Mouse (Mus musculus) heart, adult 8-10 months (tissue): ENCODE results near the gene Macf1. TPM values are rescaled to one million over a fixed set of nuclear protein-coding genes. Genes with fewer than 3 reads are reported as not detected.

ENCODE experiments used
- DNase-seq: peaks from one replicate; pipeline ENCODE4 v3.0.0; 2022; ENCODE audit warnings: low spot score
- total RNA-seq, 4 experiments: library from RNA; stranded (reverse); gene quantifications; 2 replicates each; pipeline ENCODE4 v1.2.4; 2022

Macf1 gene
- total RNA-seq, 4 experiments from 2014 or later: 223 to 243 (median 241) TPM

DNA sequence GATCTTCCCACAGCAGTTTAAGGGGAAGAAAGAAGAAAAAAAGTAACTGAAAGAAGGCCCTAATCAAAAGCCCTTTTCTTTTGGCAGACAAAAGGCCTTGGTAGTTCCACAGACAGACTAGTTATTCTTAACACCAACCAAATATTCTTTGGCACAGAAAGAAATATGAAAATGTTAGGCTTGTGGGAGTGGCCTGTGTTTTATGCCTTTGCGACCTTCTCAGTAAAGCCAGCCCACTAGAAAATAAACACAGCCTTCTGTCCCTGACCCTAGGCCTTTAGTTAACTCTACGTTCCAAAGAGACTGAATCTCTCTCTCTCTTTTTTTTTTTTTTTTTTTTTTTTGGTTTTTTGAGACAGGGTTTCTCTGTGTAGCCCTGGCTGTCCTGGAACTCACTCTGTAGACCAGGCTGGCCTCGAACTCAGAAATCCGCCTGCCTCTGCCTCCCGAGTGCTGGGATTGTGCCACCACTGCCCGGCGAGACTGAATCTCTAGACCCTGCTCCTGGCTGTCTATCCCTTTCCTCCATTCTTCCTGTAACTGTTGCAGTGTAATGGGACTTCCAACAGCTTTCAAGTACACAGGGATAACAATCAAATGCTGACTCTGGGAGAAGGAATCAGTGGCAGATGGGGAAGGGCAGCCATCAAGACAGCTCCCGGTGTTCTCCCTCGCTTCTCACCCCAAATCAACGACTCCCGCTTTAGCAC, 85.5 kb downstream of the Macf1 start:
- no peak for DNase-seq

DNA sequence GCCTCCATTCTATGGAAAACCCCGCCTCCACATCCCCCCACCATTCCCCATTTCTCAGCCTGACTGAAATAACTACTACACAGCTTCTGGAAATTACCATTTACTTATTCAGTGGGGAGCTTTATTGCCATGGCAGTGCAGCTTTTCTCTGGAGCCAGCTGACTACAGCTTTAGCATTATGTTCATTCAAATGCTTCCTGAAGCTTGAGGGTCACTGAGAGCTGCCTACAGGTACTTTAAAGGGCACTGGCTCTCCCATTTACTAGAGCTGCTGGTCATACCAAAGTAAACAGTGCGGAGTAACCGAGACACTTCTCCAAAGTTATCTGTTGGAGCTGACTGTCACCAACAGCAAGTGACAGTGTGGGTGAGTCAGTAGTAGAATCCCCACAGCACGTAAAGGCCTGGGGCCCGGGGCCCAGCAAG, 89.8 kb downstream of the Macf1 start:
- no peak for DNase-seq

DNA sequence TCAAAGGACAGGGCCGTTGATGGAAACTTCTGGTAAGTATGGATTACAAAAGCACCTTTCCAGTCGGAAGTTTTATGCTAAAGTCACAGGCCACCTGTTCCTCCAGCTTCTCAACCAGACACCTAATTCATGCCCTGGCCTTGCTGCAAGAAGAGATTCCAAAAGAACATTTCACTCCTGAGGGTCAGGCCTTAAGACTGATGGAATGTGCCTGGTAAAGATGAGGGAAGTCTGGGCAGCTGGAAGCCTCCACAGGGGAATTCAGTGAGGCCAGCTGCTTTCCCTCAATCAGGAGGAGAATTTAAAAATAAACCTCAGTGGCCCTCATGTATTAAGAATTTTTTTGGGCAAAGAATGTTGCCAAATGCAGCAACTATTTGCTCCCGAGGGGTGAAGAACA, 90.5 kb downstream of the Macf1 start:
- peak; percentile 33 for DNase-seq

DNA sequence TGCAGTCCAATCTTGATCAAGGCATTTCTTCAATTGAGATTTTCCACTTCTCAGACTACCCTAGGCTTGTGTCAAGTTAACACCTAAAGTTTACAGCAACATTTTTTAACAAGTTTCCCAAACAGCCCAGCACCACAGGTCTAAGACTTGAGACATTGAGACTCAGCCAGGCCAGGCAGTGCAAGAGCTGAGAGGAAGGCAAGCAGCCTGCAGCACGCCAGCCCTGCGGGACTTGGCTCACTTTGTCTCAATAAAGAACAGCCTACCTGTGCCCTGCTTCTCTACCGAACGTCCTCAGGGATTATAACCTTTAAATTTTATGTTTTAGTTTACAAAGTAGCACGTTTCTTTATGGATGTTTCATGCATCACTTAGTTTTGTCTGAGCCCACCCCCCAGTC, 92.1 kb downstream of the Macf1 start:
- no peak for DNase-seq

DNA sequence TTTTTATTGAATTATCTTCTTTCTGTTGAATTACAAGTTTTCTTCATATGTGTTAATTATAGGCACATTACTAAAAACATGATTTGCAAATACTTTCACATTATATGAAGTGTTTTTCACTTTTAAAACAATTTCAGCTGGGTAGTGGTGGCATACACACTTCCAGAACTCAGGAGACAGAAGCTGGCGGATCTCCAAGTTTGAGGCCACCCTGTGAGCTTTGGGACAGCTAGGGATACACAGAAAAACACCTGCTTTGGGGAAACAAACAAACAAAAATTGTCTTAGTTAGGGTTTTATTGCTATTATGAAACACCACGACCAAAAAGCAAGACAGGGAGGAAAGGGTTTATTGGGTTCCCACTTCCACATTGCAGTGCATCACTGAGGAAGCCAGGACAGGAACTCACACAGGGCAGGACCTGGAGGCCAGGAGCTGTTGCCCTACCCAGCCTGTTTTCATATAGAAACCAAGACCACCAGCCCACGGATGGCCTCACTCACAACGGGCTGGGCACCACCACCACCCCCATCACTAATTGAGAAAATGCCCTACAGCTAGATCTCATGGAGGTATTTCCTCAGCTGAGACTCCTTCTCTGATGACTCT, 93.0 kb downstream of the Macf1 start:
- DNase-seq: no peak

DNA sequence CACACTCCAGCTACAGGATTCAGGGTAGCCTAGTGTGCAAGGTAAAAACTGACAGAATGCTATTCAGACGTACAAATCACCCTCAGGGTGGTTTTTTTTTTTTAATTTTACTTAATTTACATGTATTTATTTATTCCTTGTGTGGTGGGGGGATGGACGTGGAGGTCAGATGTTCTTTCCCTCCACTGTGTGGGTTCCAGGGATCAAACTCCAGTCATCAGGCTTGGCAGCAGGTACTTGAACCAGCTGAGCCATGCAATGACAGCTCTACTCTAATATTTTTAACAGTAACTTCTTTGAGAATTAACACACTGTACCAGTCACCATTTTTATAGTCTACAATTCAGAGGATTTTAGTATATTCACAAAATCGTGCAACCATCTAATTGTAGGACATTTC, 94.7 kb downstream of the Macf1 start:
- no peak for DNase-seq

DNA sequence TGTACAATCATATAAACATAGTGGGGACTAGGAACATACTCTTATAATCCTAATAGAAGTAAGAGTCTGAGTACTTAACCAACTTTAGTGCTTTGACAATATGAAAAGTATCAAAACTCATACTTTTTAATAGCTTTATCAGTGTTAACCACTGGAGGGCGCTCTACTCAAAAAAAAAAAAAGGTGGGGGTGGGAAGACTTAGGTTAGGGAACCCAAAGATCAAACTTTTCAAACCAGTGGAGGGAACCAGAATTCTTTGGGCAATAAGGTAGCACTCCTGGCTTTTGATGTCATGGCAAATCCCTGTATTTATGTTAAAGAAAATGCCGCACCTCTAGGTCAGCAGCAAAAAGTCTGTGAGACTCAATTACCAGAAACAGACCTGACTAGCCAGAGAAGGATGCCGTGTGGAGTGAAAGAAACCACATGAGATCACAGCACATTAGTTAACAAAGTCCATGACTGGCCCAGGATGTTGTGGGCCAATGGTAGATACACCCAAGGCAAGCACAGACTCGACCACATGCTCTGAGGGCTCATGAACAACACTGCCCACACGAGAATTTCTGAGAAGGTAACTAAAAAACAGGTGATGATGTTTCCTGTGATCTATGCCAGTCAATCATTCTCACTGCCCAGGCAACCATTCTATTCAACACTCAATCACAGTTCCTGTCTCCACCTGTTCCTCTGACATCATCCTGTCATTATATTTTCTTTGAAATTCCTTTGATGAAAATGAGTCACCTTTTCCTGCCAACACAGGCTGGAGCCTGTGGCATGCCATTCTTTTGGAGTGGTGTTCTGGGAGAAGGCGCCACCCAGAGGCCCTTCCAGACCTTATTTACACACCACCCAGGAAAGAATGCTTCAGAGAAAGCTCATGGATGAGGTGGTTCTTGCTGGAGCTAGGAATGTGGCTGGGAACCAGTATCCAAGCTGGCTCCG, 95.5 kb downstream of the Macf1 start:
- DNase-seq: peak; percentile 50

DNA sequence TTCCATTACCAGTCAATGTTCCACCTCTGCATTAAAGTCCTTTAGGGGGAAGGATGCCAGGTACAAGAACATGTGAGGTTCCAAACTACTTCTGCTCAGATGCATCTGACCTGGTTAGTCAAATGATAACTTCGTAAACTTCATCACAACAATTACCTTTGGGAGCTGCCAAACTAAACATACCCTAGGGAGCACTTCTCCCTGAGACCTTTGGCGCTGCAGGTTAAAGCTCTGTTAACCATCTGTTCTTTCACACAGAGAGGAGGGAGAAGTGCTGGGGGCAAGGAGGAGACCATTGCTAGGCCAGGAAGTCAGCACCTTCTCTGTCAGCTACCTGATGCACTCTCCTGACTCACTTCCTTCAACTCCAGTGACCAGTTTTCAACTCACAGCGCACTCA, 96.5 kb downstream of the Macf1 start:
- DNase-seq: no peak

DNA sequence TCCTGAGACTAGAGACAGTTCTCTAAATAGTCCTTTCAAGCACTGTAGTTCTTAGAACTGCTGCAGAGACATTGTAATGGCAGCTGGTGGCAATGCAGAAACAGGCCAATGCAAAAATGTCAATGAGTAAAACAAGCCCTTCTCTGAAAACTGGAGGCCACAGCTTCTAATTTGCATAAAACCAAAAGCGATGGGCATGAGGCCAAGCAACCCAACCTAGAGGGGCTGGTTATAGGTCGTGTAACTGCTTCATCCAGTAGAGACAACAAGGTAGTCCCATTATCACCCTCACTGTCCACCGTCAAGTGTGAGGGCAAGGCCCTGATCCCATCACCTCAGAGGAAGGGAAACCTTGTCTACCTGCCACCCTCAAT, 99.5 kb downstream of the Macf1 start:
- DNase-seq: no peak

DNA sequence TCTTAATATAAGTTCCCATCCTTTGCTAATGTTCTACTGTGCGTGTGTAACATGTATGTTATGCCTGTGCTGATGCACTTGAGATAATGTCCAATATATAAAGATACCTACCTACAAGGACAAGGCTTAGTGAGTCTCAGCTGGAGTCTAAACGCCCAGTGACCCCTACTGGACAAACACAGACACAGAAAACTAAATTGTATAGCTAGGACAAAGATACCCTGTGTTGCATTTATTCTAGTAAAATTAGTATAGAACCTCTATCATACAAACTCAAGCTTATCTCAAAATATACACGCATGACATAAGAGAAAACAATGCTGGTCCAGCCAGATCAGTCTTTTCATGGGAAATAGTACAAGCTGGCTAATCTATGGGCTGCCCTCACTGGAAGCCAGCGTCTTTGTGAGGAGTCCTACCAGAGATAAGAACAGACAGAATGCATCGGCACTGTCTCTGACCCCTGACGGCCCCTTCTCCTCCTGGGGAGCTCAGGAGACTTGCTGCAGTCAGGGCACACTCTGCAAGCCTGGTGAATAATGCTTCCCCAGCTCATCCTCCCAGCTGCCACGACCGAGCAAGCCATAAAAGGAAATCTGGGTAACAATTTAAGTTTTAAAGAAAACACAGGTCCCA, 100.0 kb downstream of the Macf1 start:
- DNase-seq: peak; percentile 50

DNA sequence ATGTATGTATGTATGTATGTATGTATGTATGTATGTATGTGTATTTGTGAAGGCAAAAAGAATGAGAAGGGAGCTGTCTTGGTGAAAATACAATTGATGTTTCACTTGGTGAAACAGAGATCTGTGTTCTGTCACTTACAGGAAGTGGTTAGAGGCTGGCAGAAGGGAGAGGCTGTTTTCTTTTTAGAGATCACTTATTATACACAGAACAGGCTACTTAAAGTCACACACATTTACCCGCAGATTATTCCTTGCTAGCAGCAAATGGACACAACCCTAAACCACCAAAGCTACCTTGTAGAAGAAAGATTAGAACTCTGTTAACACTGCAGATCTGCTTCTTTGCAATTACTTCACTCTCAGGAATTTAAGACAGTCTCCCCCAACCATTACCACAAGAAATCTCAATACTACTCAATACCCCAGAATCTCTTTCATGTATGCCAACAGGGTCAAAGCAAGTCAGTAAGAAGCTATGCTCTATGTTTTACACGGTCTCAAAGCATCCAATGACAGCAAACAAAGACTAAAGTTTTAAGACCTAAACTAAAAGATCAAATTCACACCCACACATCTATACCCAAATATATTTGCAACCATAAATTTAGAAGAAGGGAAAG, 106.6 kb downstream of the Macf1 start:
- no peak for DNase-seq

DNA sequence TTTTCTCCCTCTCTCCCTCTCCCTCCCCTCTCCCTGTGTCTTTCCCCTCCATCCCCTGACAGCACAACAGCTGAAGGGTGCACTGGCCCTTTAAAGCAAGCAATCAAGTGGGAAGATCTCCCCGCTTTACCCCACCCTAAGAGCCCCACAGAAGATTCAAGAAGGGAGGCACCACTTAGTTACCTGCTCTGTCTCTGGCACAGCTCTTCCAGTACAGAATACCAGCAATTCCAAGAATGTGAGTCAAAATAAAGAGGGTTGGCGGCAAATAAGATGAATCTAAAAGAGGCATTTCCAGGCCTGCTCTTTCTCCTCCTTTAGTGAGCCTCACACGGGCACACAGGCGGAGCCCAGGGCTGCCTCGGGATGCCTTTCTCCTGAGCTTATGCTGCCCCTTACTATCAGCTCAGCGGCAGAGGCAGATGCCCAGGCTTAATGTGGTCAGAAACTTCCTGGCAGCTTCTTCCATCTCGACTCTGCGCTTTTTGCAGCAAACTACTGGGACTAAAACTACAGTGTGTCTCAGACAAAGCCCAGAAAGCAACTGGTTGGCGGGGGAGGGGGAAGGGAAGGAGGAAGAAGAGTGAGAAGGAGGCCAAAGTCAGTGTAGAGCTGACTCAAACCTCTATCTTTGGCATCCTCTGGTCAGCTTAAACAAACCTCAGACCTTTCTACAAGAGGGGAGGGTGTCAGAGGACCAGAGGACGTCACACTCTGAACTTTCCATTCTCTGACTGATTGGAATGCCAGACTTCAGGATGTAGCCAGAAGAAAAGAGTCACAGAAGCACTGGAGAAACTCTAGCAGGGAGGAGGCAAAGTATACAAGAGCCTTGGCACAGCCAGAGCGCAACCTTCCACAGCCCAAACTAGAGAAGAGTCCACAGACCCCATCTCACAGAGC, 111.5 kb downstream of the Macf1 start:
- peak; percentile 59 for DNase-seq

DNA sequence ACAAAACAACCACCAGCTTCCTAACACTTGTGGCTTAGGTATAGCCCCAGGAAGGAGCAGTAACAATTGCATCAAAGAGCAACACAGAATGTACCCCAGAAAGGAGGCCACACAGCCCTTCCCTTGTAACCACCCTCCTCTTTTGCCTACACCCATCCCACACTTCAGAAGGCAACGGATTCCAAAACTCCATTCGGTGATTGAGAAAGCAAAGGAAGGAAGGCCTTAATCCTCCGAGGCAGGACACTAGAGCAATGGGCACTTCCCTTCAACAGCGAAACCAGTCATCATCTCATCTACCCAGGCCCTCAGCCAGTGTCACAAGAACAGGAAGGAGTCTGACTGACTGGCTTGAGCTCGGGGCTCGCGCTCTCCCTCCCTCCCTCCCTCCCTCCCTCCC, 112.3 kb downstream of the Macf1 start:
- DNase-seq: peak; percentile 62

DNA sequence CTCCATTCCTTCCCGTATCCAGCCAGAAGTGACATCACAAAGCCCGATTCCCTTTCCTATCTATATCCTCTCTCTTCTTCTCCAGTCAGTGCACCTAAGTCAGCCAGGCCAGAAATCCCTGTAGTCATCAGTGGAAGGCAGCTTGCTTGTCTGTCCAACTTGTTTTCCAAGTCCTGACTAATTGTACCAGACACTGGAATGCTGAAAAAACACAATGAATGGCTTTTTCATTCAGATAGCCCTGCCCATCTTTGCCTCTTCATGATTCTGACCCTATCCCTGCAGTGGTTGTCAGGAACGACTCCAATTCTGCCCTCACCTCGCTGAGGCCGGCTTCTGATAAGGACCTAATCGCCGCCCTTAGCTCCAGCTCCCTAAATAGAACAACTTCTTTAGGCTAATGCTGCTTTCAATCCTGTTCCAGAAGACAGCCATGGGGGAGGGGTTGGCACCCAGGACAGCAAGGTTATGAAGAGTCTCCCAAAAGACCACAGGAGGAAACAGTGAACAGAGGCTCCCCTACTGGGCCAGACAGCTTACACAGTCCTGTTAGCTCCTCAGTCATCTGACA, 118.8 kb downstream of the Macf1 start:
- DNase-seq: no peak

DNA sequence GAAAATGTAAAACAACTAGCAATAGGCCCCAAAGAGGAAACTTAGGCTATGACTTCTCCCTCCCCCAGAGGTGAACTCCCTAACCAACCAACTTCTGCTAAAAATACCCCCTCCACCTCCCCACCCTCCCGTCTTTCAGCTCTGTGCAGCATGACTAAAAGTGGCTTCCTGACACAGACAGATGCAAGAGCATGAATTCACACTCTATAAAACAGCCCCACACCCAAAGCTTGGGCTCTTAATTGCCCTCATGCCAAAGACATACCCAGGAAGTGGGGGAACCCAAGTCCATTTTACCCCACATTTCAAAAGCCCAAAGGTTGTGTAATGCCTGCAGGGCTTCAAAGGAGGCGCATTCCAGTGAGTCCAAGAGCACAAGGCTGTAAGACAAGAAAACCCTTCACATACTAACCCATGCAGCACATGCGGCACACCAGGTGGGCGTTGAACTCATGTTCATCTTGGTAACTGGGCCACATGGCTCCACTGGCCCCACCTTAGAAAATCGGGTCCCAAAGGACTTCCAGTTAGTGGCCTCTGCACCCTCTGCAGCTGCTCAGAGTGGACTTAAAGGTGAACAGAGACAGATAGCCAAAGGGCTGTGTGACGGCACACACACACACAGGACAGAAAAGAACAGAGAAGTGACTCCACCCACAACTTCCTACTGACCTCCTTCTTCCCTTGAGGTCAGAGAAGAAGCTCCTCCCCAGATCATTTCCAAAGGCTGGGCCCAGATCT, 119.9 kb downstream of the Macf1 start:
- DNase-seq: peak; percentile 46

DNA sequence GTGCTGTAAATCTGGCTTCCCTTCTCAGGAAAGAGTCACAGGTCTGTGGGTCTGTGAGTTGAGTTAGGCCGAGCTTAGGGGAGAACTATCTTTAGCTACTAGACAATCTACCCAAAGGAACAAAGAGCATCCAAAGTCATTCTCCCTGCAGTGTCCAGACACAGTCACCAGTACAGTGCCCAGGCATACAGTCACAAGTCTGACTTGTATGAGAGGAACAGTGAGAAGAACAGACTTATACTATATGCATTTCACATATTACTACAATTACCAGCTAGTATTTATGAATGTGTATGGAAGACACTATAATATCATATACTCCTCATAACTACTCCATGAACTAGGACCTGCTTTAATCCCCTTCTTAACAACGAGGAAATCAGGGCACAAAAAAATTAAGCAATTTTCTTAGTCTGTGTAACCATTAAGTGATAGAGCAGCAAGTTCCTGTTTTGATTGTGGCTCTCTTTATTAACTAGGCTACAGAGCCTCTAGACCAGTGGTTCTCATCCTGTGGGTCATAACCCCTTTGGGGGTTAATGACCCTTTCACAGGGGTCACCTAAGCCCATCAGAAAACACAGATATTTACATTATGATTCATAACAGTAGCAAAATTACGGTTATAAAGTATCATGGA, 121.9 kb downstream of the Macf1 start:
- DNase-seq: no peak

DNA sequence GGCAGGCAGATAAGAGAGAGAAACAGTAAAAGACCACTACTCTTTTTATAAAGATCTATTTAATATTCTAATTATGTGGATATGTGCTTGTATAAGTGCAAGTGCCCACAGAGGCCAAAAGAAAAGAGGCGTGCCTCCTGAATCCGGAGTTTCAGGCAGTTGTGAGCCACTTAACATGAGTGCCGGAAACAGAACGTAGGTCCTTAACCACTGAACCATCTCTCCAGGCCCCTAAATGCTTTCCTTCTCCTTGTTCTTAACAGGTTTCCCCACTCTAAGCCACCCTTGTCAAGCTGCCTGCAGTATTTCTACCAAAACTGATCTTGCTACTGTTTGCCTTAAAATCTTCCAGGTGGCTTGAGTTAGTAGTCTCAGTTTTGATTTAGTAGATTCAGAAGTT, 123.3 kb downstream of the Macf1 start:
- DNase-seq: no peak

DNA sequence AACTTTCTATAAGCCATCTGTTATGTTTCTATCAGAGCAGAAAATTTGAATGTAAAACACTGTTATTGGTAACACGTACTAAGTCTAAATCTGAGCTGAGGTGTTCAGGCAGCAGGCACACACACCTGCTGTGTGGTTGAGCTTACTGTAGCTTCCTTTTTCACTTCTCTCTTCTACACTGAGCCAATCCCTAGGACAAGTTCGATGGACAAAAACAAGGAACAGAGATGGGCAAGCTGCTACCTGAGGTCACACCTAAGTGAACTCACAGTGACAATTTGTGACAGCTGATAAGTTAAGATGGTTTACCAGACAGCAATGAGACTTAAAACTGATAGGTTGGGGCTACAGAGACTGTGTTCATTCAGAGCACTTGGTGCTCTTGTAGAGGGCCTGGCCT, 125.7 kb downstream of the Macf1 start:
- DNase-seq: no peak

DNA sequence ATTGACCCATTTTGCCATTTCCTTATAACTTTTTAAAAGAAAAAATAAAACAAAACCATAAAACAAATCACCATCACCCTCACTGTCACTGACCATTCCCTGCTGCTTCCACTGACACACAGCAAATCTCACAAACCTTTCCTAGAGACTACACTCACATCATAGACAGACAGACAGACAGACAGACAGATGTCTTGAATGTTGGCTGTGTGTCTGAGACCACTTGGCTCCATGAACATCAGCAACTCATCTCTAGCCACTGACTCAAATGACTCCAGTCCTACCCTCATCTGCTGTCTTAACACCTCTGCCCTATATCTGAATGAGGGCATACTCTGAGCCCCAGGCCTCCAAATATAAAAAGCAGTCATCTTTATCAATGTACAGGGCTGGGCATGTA, 128.9 kb downstream of the Macf1 start:
- no peak for DNase-seq
